Mouse (Mus musculus) myocyte (in vitro differentiated cells): ENCODE results near the gene Dus3l. TPM values are rescaled to one million over a fixed set of nuclear protein-coding genes. Genes with fewer than 3 reads are reported as not detected.

ENCODE experiments used
- H3K27me3 ChIP-seq: one replicate; pipeline ENCODE4 v1.6.1; 2011; ENCODE audit not compliant: control insufficient read depth, insufficient read depth, insufficient read length
- H3K36me3 ChIP-seq: one replicate; pipeline ENCODE4 v1.6.1; 2011; ENCODE audit not compliant: control insufficient read depth, insufficient read depth
- H3K4me2 ChIP-seq: one replicate; pipeline ENCODE4 v1.6.1; 2011; ENCODE audit warnings: low read depth, control low read depth
- H3K4me3 ChIP-seq: one replicate; pipeline ENCODE4 v1.5.1; 2011; ENCODE audit warnings: mild to moderate bottlenecking, control low read depth, moderate library complexity
- H3K79me2 ChIP-seq: one replicate; pipeline ENCODE4 v1.6.1; 2011; ENCODE audit not compliant: control insufficient read depth, insufficient read depth
- H3ac ChIP-seq: one replicate; pipeline ENCODE4 v1.6.1; 2011; ENCODE audit not compliant: control insufficient read depth, insufficient read length
- CEBPB ChIP-seq: IDR thresholded peaks from 2 replicates; pipeline ENCODE4 v1.6.1; 2011; ENCODE audit warnings: mild to moderate bottlenecking, moderate library complexity; ENCODE audit not compliant: poor library complexity, insufficient read depth, severe bottlenecking
- E2F4 ChIP-seq: IDR thresholded peaks from one replicate; pipeline ENCODE4 v1.6.1; 2011; ENCODE audit warnings: mild to moderate bottlenecking, control low read depth, moderate library complexity; ENCODE audit not compliant: insufficient read depth
- MAX ChIP-seq: IDR thresholded peaks from one replicate; pipeline ENCODE4 v1.6.1; 2011; ENCODE audit warnings: low read depth, mild to moderate bottlenecking, control low read depth
- MYOD1 ChIP-seq, 3 experiments: IDR thresholded peaks; one replicate each; pipeline ENCODE4 v1.6.1; 2011; ENCODE audit warnings: control low read depth in 2 of 3, low read depth in 2 of 3, mild to moderate bottlenecking in 2 of 3, moderate library complexity in 1 of 3; ENCODE audit not compliant: insufficient read length in 2 of 3, control insufficient read depth in 1 of 3
- MYOG ChIP-seq, 3 experiments: IDR thresholded peaks; one replicate each; pipeline ENCODE4 v1.6.1; 2011; ENCODE audit warnings: control low read depth in 2 of 3, low read depth in 2 of 3, mild to moderate bottlenecking in 2 of 3; ENCODE audit not compliant: insufficient read length in 2 of 3, control insufficient read depth in 1 of 3, insufficient read depth in 1 of 3
- POLR2A ChIP-seq: IDR thresholded peaks from one replicate; pipeline ENCODE4 v1.6.1; 2011; ENCODE audit warnings: low read depth, mild to moderate bottlenecking, control low read depth, moderate library complexity; ENCODE audit not compliant: insufficient read length
- POLR2AphosphoS2 ChIP-seq: IDR thresholded peaks from one replicate; pipeline ENCODE4 v1.6.1; 2011; ENCODE audit warnings: low read depth, control low read depth; ENCODE audit not compliant: insufficient read length
- REST ChIP-seq: IDR thresholded peaks from one replicate; pipeline ENCODE4 v1.6.1; 2011; ENCODE audit warnings: mild to moderate bottlenecking, control low read depth, moderate library complexity; ENCODE audit not compliant: insufficient read depth, insufficient read length
- SRF ChIP-seq: IDR thresholded peaks from one replicate; pipeline ENCODE4 v1.6.1; 2011; ENCODE audit warnings: low read depth; ENCODE audit not compliant: control insufficient read depth, insufficient read length
- TCF12 ChIP-seq: IDR thresholded peaks from one replicate; pipeline ENCODE4 v1.6.1; 2011; ENCODE audit warnings: mild to moderate bottlenecking, control low read depth; ENCODE audit not compliant: poor library complexity, insufficient read depth, severe bottlenecking
- TCF3 ChIP-seq: IDR thresholded peaks from one replicate; pipeline ENCODE4 v1.6.1; 2011; ENCODE audit warnings: low read depth, control low read depth; ENCODE audit not compliant: insufficient read length
- USF1 ChIP-seq: IDR thresholded peaks from one replicate; pipeline ENCODE4 v1.6.1; 2011; ENCODE audit warnings: low read depth, mild to moderate bottlenecking, control low read depth, moderate library complexity
- polyA plus RNA-seq: library from polyadenylated mRNA; unstranded; fragments of >200 nt; fragmentation: generic; extraction: Trizol; gene quantifications from one replicate; pipeline ENCODE4 v1.2.1, GENCODE M21; 2012; ENCODE audit warnings: missing spikeins

The Dus3l gene
- polyA plus RNA-seq = 38.7 TPM

DNA sequence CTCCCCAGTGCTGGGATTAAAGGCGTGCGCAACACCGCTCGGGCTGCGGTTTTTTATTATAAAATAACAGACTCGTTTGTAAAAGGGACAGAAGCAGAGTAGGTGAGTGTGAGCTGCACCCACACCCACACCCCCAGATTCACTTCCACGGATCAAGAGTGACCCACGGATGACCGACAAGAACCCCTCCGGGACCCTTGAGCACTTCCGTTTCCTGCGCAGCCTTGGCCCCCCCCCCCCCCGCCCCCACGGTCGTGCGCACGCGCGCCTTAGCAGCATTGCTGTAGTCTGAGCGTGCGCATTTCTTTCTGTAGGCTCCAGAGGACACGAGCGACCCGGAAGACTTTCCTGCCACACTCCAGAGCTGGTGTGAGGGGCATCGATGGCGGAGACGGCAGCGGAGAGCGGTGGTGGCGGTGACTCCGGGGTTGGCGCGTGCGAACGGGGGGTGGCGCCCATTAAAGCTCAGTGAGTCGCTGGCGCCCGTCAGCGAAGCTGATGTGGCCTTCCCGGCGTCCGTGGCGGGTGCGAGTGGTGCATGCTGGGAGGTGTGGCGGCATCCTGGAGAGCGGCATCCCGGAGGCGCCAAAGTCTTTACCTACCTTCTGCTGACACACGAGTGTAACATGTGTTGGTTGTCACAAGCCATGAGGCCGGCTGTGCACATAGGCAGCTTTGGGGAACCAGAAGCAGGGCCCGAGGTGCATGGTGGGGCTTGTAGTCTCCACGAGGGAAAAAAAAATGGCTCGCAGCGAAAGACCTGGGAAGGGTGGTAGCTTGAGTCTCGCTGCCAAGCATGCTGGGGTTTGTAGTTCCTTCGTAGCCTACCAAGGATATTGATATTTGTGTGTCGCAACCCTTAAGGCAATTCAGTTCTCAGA, at the start of gene Dus3l:
Gene Dus3l, plus strand, starts transcription at position 284 of the 881 bp plus-strand sequence.
- Histone ChIP-seq H3K4me3 (peak within 1 kb of the TSS; percentile 73), H3ac (peak within 1 kb of the TSS; percentile 36), H3K36me3 (no peaks in the 10 kb centered on the region), H3K79me2 (no peaks in the 10 kb centered on the region), H3K4me2 (peak within 1 kb of the TSS; percentile 91), H3K27me3 (no peaks in the 10 kb centered on the region)
- 0 out of 2 replicates have a peak, but pooled peaks have one; percentile 43 for TF ChIP-seq CEBPB
- TF ChIP-seq POLR2A = peak; percentile 69
- TF ChIP-seq TCF3 = no peak
- TF ChIP-seq SRF = peak; percentile 55
- no peak for TF ChIP-seq MYOG (IDR thresholded peaks at IDR 0.05; ENCODE audit: control insufficient read depth in 1 of 3, insufficient read depth in 1 of 3, insufficient read length in 2 of 3, low read depth in 2 of 3)
- peak; percentile 48 for TF ChIP-seq POLR2AphosphoS2
- peak in 1 of 3 experiments; percentile 6 for TF ChIP-seq MYOD1 (IDR thresholded peaks at IDR 0.05; ENCODE audit: control insufficient read depth in 1 of 3, insufficient read length in 2 of 3, low read depth in 2 of 3)

DNA sequence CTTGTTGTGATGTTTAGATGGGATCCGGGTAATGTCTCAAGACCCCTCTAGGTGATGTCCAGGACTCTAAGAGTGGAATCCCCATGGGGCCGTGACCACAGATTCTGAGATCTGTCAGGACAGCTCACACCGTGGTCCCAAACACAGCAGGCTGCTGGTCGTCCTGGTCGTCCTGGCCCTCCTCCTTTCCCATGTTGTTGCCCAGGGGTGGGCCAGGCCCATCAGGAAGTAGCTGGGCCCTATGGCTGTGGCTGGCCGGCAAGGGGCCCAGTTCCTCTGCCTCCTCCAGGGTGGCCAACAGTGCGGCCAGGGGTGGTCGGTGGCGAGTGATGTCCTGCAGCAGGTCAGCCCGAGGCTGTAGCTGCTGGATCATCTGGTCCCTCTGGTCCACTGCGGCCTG, 49.2 kb upstream of the Dus3l start:
- Histone ChIP-seq H3K4me3 (no peak overlapping the region), H3K79me2 (peaks cover 22% of the 10 kb centered on the region), H3K4me2 (no peak overlapping the region), H3ac (no peak overlapping the region), H3K36me3 (no peaks in the 10 kb centered on the region), H3K27me3 (no peaks in the 10 kb centered on the region)
- TF ChIP-seq SRF = no peak
- TF ChIP-seq CEBPB = no peak
- TF ChIP-seq POLR2A = no peak
- TF ChIP-seq REST = no peak
- TF ChIP-seq USF1 = no peak
- TF ChIP-seq MYOG (IDR thresholded peaks at IDR 0.05; ENCODE audit: control insufficient read depth in 1 of 3, insufficient read depth in 1 of 3, insufficient read length in 2 of 3, low read depth in 2 of 3) = no peak
- no peak for TF ChIP-seq E2F4
- no peak for TF ChIP-seq TCF12
- no peak for TF ChIP-seq MAX
- no peak for TF ChIP-seq MYOD1 (IDR thresholded peaks at IDR 0.05; ENCODE audit: control insufficient read depth in 1 of 3, insufficient read length in 2 of 3, low read depth in 2 of 3)
- TF ChIP-seq TCF3 = no peak
- no peak for TF ChIP-seq POLR2AphosphoS2

DNA sequence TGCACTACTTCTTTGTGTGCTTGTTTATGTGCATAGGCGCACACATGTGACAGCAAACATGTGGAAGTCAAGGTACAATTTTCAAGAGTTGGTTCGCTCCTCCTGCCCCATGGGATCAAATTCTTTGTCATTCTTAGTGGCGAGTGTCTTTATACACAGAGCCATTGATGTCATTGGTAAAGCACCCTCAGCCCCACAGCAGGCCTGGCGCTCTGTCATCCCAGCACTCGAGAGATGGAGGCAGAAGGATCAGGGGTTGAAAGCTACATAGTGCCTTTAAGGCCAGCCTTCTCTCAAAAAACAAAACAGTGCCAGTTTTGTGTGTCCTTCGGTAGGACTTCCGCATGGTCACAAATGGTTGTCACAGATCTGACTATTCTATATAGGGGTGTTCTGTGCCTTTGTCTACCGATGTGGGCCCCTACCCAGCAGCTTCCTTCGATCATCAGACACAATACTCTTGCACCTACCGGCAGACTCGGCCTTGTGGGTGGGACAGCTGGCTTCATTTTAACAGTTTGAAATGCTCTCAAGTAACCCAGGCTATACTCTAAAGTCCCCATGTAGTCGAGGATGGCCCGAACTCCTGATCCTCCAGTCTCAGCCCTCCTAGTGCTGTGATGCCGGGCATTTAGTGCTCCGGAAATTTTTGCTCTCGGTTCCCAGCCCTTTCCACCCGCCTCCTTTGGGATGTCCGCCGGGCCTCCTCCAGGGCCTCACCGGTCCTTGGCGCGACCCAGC, 48.5 kb upstream of the Dus3l start:
- Histone ChIP-seq H3K36me3 (no peaks in the 10 kb centered on the region), H3K4me3 (peak overlapping the region; percentile 93), H3K4me2 (peak overlapping the region; percentile 82), H3K79me2 (peaks cover 22% of the 10 kb centered on the region), H3K27me3 (no peaks in the 10 kb centered on the region), H3ac (peak overlapping the region; percentile 77)
- TF ChIP-seq SRF (no peak), E2F4 (no peak), CEBPB (no peak), REST (no peak), TCF12 (no peak), TCF3 (no peak), USF1 (no peak), MAX (no peak)

GRCm38 (mm10) chr17:56716655-56717362, 47.7 kb upstream of the Dus3l start:
- Histone ChIP-seq H3K36me3 (no peaks in the 10 kb centered on the region), H3K4me3 (peak overlapping the region; percentile 93), H3ac (peak overlapping the region; percentile 77), H3K79me2 (peaks cover 22% of the 10 kb centered on the region), H3K4me2 (peak overlapping the region; percentile 89), H3K27me3 (no peaks in the 10 kb centered on the region)
- TF ChIP-seq POLR2A (peak; percentile 74), MYOD1 (IDR thresholded peaks at IDR 0.05; ENCODE audit: control insufficient read depth in 1 of 3, insufficient read length in 2 of 3, low read depth in 2 of 3) (peak in 1 of 3 experiments; percentile 71), REST (no peak), POLR2AphosphoS2 (peak; percentile 63), SRF (peak; percentile 44), MYOG (IDR thresholded peaks at IDR 0.05; ENCODE audit: control insufficient read depth in 1 of 3, insufficient read depth in 1 of 3, insufficient read length in 2 of 3, low read depth in 2 of 3) (peak in 1 of 3 experiments; percentile 14)
